Mouse (Mus musculus): ENCODE data around the gene Zfp111. TPM values are rescaled to one million over a fixed set of nuclear protein-coding genes. Genes with fewer than 3 reads are reported as not detected.
A peak's percentile ranks its signal among the peaks of the same experiment; 100 is the strongest.

The Zfp111 gene
- 11.1 and 12.7 TPM in 2 replicates for polyA plus RNA-seq (2014; fragmentation: Nextera tagmentation; extraction: Ambion mirVana)

DNA sequence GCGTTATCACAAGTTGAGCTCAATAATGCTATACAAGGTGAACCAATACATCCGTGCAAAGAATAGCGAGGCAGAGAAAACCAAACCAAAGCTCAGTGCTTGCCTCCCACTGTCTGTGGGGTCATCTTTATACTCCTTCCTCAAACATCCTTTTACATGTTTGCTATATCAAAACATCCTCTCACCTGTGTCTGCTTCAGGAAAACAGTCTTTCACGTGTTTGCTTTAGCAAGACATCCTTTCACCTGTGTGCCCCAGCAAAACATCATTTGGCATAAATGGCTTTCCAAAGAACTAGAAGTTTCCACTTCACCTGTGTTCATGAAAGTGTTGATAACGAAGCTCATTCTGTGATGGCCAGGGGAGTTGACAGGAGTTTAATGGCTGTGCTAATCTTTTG is at the start of gene Zfp111:
Gene Zfp111, minus strand, starts transcription at position 101 of the 400 bp plus-strand sequence.
- 84% methylated on average over 5 of the region's 5 CpGs for WGBS
- DNase-seq (ENCODE audit: low spot score) (no peak), ATAC-seq (ENCODE audit: low read depth) (no peak)
- H3K4me3 ChIP-seq (ENCODE audit: low read depth, low read length) = no peak within 1 kb of the TSS
- H3K27ac ChIP-seq (replicated peaks; ENCODE audit: low read depth, low read length) = no peak within 1 kb of the TSS
- 0 out of 2 replicates have a peak, but pooled peaks cover 1% of the 10 kb centered on the region for H3K9me3 ChIP-seq (ENCODE audit: control insufficient read depth, low read length)
- peaks cover 3% of the 10 kb centered on the region; the same call in 1 of the 2 replicates for H3K4me1 ChIP-seq (ENCODE audit: control insufficient read depth, insufficient read depth, low read length)
- H3K36me3 ChIP-seq (ENCODE audit: control insufficient read depth, insufficient read depth, low read length) = peaks cover 3% of the 10 kb centered on the region; the same call in 1 of the 2 replicates
- H3K4me2 ChIP-seq (ENCODE audit: low read depth, low read length) = no peak within 1 kb of the TSS
- H3K27me3 ChIP-seq (replicated peaks; ENCODE audit: control insufficient read depth, insufficient read depth, low read length) = no peaks in the 10 kb centered on the region
- no peak within 1 kb of the TSS for H3K9ac ChIP-seq (ENCODE audit: low read depth, low read length)

DNA sequence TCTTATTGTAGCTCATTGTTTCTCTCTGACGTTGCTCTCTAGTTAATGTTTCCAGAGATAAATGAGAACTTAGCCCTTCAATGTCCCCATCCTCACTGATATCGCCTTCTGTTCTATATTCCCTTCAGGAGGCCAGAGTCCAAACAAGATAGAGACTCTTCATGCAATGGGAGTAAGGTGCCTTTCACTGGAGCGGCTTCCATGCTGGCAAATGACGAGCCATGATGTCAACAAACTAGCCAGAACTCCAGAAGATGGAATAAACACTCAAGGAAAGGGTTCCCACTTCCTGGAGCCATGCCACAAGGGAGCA is 48.7 kb upstream of the Zfp111 start:
- H3K27me3 ChIP-seq (replicated peaks; ENCODE audit: control insufficient read depth, insufficient read depth, low read length) = no peaks in the 10 kb centered on the region
- H3K9me3 ChIP-seq (ENCODE audit: control insufficient read depth, low read length) = no peaks in the 10 kb centered on the region
- H3K36me3 ChIP-seq (ENCODE audit: control insufficient read depth, insufficient read depth, low read length) = peaks cover 33% of the 10 kb centered on the region
- no peak for DNase-seq (ENCODE audit: low spot score)
- H3K4me2 ChIP-seq (ENCODE audit: low read depth, low read length) = no peak overlapping the region
- H3K9ac ChIP-seq (ENCODE audit: low read depth, low read length) = no peak overlapping the region
- no peak for ATAC-seq (ENCODE audit: low read depth)
- H3K4me3 ChIP-seq (ENCODE audit: low read depth, low read length) = no peak overlapping the region
- WGBS = 89% methylated on average over 4 of the region's 4 CpGs
- H3K4me1 ChIP-seq (ENCODE audit: control insufficient read depth, insufficient read depth, low read length) = peaks cover 4% of the 10 kb centered on the region; the same call in 1 of the 2 replicates
- H3K27ac ChIP-seq (replicated peaks; ENCODE audit: low read depth, low read length) = no peak overlapping the region

DNA sequence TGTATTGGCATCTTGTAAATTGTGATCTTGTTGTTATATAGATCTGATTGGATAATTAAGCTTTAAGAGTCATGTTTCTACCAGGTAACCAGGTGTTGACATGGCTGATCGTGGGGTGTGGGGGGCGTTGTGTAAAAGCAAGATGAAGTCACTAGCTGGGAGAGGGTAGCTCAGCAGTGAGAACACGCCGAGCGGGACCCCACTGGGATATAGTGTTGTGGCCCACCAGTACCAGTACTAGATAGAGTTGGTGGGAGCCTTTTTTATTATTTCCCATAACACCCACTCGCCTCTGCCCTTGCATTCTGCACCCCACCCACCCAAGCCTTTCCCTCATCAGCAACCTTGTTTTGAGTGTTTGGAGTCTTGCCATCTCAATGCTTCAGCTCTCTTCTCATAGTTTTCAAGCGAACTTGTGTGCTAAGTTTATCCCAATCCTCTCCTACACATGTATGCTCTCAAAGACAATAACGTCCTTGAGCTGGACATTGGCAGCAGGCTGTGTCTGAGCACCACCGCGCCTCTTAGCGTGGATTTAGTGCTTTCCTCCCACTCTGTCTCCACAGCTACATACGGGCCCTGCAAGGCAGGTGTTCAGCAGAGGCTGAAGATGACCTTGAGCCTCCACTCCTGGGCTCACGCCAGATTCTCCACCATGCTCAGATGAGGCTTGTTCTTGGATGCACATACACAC is 48.2 kb upstream of the Zfp111 start:
- peaks cover 4% of the 10 kb centered on the region; the same call in 1 of the 2 replicates for H3K4me1 ChIP-seq (ENCODE audit: control insufficient read depth, insufficient read depth, low read length)
- peaks cover 33% of the 10 kb centered on the region for H3K36me3 ChIP-seq (ENCODE audit: control insufficient read depth, insufficient read depth, low read length)
- H3K27ac ChIP-seq (replicated peaks; ENCODE audit: low read depth, low read length) = no peak overlapping the region
- H3K27me3 ChIP-seq (replicated peaks; ENCODE audit: control insufficient read depth, insufficient read depth, low read length) = no peaks in the 10 kb centered on the region
- H3K4me2 ChIP-seq (ENCODE audit: low read depth, low read length) = no peak overlapping the region
- H3K9me3 ChIP-seq (ENCODE audit: control insufficient read depth, low read length) = no peaks in the 10 kb centered on the region
- WGBS = 91% methylated on average over 13 of the region's 13 CpGs
- H3K9ac ChIP-seq (ENCODE audit: low read depth, low read length) = no peak overlapping the region
- ATAC-seq (ENCODE audit: low read depth) = no peak
- DNase-seq (ENCODE audit: low spot score) = no peak
- H3K4me3 ChIP-seq (ENCODE audit: low read depth, low read length) = no peak overlapping the region

DNA sequence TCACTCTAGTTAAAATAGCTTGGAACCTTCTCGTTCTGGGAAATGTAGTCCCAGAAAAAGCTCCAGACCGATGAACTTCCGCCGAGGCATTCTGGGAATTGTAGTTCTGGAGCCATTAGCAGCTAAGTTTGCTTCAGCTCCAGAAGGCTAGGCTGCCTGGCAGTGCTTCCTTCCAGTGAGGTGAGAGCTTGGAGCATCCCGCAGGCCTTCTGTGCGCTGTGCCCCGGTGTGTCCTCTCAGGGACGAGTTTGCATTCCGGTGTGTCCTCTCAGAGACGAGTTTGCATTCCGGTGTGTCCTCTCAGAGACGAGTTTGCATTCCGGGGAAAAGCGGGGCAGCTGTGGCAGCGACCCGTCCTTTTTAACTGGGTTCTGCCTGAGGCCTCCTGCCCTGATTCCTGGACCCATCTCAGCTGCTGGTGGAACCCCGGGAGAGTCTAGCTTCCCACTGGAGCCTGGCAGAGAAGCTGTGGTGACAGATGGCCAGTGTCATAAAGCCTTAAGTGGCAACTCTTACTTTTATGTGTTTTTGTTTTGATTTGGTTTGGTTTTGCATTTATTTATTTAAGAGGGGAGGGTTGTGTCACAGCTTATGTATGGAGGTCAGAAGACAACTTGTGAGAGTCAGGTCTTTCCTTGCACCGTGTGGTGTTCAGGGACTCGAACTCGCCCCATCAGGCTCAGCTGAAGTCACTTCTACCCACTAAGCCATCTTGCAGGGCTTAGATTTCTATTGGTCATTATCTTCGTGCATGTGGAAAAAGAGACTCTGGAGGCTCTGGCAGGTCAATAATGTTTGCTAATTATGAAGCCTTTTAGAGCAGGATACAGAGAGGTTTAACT is 43.6 kb upstream of the Zfp111 start, which contains the start of gene Zfp108:
Gene Zfp108, plus strand, starts transcription at position 162 of the 842 bp plus-strand sequence.
- Histone ChIP-seq H3K9ac (ENCODE audit: low read depth, low read length) (peak within 1 kb of the TSS; percentile 76), H3K27ac (replicated peaks; ENCODE audit: low read depth, low read length) (no peak within 1 kb of the TSS), H3K36me3 (ENCODE audit: control insufficient read depth, insufficient read depth, low read length) (0 out of 2 replicates have a peak, but pooled peaks cover 9% of the 10 kb centered on the region), H3K27me3 (replicated peaks; ENCODE audit: control insufficient read depth, insufficient read depth, low read length) (no peaks in the 10 kb centered on the region), H3K9me3 (ENCODE audit: control insufficient read depth, low read length) (no peaks in the 10 kb centered on the region), H3K4me3 (ENCODE audit: low read depth, low read length) (peak within 1 kb of the TSS; percentile 57), H3K4me2 (ENCODE audit: low read depth, low read length) (peak within 1 kb of the TSS; percentile 70), H3K4me1 (ENCODE audit: control insufficient read depth, insufficient read depth, low read length) (peaks cover 4% of the 10 kb centered on the region; the same call in 1 of the 2 replicates)
- DNase-seq (ENCODE audit: low spot score) (peak; percentile 97), ATAC-seq (ENCODE audit: low read depth) (peak; percentile 94)
- 14% methylated on average over 21 of the region's 21 CpGs for WGBS

DNA sequence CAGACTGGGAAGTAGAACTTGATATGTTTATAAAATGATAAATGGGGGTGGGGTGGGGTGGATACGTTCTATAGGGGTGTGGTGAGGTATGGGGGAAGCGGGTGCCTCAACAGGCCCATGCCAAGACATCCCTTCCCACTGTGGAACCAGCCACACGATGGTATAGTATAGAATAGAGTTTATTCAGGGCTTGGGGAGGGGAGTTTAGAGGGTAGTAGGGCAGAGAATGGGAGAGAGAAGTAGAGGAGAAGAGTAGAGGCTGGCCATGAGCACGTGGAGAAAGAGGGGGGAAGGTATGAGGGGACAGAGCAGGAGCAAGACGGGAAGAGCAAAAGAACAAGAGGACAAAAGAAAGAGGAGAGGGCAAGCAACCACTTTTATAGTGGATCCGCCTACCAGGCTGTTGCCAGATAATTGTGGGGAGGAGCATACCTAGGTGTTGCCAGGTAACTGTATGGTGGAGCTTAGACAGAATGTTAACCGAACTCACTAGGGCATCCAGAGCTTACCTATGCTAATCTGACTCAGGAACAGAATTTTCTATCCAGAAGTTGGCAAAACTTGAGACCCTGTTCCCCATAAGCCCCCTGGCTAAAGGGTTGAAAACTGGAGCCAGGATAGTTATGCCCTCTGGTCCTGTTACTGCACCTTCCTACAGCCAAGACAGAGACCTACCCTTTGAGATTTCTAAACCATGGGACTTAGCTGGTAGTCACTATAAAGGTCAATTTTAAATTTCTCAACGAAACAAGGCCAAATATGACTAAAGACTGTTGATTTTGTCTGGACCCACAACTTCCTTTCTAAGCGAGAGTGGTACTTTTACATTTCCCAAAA is 42.8 kb upstream of the Zfp111 start:
- no peaks in the 10 kb centered on the region for H3K27me3 ChIP-seq (replicated peaks; ENCODE audit: control insufficient read depth, insufficient read depth, low read length)
- no peak overlapping the region for H3K27ac ChIP-seq (replicated peaks; ENCODE audit: low read depth, low read length)
- H3K36me3 ChIP-seq (ENCODE audit: control insufficient read depth, insufficient read depth, low read length) = 0 out of 2 replicates have a peak, but pooled peaks cover 5% of the 10 kb centered on the region
- ATAC-seq (ENCODE audit: low read depth) = peak; percentile 45; the same call in 1 of the 2 replicates
- peak overlapping the region; percentile 70 for H3K4me2 ChIP-seq (ENCODE audit: low read depth, low read length)
- no peak for DNase-seq (ENCODE audit: low spot score)
- peak overlapping the region; percentile 48; the same call in 1 of the 2 replicates for H3K9ac ChIP-seq (ENCODE audit: low read depth, low read length)
- H3K4me1 ChIP-seq (ENCODE audit: control insufficient read depth, insufficient read depth, low read length) = peaks cover 4% of the 10 kb centered on the region; the same call in 1 of the 2 replicates
- WGBS = 58% methylated on average over 9 of the region's 9 CpGs
- H3K9me3 ChIP-seq (ENCODE audit: control insufficient read depth, low read length) = no peaks in the 10 kb centered on the region
- H3K4me3 ChIP-seq (ENCODE audit: low read depth, low read length) = peak overlapping the region; percentile 57

DNA sequence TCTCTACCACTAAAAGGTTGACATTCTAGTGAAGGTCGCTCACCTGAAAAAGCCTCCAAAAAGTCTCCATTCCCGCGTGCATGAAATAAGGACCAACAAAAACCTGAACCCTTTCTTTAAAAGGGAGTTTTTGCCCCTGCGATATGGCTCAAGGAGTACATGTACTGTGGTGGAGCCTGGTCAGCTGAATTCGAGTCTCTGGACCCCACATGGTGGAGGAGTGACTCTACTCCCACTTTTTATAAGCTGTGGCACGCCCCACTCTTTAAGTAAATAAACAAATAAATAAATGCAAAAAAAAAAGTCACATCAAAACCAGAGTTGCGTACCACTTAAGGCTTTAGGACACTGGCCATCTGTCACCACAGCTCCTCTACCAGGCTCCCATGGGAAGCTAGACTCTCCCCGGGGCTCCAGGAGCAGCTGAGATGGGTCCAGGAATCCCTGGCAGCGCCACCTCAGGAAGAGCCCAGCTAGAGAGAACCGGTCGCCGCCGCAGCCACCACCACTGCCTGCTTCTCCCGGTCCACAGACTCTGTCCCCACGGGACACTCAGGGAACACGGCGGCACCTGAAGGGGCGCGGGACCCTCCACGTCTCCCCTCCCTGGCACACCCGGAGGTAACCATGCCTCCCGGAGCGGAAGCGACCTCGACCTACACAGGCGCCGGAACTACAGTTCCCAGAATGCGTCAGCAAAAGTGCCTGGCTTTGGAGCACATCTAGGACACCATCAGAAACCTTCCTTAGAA is 26.0 kb upstream of the Zfp111 start, which contains the start of gene Zfp109:
Gene Zfp109, minus strand, starts transcription at position 521 of the 752 bp plus-strand sequence.
- 7% methylated on average over 23 of the region's 28 CpGs for WGBS
- no peak within 1 kb of the TSS for H3K27ac ChIP-seq (replicated peaks; ENCODE audit: low read depth, low read length)
- no peaks in the 10 kb centered on the region for H3K27me3 ChIP-seq (replicated peaks; ENCODE audit: control insufficient read depth, insufficient read depth, low read length)
- peak within 1 kb of the TSS; percentile 72 for H3K4me2 ChIP-seq (ENCODE audit: low read depth, low read length)
- DNase-seq (ENCODE audit: low spot score) (peak; percentile 86), ATAC-seq (ENCODE audit: low read depth) (peak; percentile 96)
- no peaks in the 10 kb centered on the region for H3K9me3 ChIP-seq (ENCODE audit: control insufficient read depth, low read length)
- peak within 1 kb of the TSS; percentile 66 for H3K9ac ChIP-seq (ENCODE audit: low read depth, low read length)
- H3K4me3 ChIP-seq (ENCODE audit: low read depth, low read length) = peak within 1 kb of the TSS; percentile 60
- 0 out of 2 replicates have a peak, but pooled peaks cover 6% of the 10 kb centered on the region for H3K4me1 ChIP-seq (ENCODE audit: control insufficient read depth, insufficient read depth, low read length)
- H3K36me3 ChIP-seq (ENCODE audit: control insufficient read depth, insufficient read depth, low read length) = 0 out of 2 replicates have a peak, but pooled peaks cover 5% of the 10 kb centered on the region

DNA sequence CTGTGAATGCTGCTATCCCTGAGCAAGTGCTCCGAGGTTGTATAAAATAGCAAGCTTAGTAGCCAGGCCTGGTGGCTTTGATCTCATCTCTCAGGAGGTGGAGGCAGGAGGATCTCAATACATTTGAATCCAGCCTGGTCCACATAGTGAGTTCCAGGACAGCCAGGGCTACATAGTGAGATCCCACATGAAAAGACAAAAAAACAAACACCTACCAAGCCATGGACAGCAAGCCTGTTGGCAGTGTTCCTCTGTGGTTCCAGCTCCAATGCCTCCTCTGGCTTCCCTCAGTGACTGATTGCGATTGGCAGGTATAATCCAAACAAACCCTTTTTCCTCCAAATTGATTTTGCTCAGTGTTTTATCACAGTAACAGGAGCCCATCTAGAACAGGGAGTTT is 947 bp downstream of the Zfp111 start:
- Histone ChIP-seq H3K9me3 (ENCODE audit: control insufficient read depth, low read length) (no peaks in the 10 kb centered on the region), H3K27me3 (replicated peaks; ENCODE audit: control insufficient read depth, insufficient read depth, low read length) (no peaks in the 10 kb centered on the region), H3K9ac (ENCODE audit: low read depth, low read length) (no peak overlapping the region), H3K4me3 (ENCODE audit: low read depth, low read length) (no peak overlapping the region), H3K36me3 (ENCODE audit: control insufficient read depth, insufficient read depth, low read length) (peaks cover 12% of the 10 kb centered on the region), H3K4me1 (ENCODE audit: control insufficient read depth, insufficient read depth, low read length) (peaks cover 3% of the 10 kb centered on the region; the same call in 1 of the 2 replicates), H3K4me2 (ENCODE audit: low read depth, low read length) (no peak overlapping the region), H3K27ac (replicated peaks; ENCODE audit: low read depth, low read length) (no peak overlapping the region)
- ATAC-seq (ENCODE audit: low read depth) (no peak), DNase-seq (ENCODE audit: low spot score) (no peak)
- 75% methylated on average over 2 of the region's 2 CpGs for WGBS

All from embryonic facial prominence, embryonic 14.5 days (tissue).